Mouse (Mus musculus) intestine, postnatal 0 days (tissue): ENCODE measurements at regions not wholly inside any gene's neighbourhood (a gene's known extent, or its start where the extent isn't known, plus 50 kb on each side); places are given as distances from the start of the nearest gene placed in this dataset.

Experiments
- ATAC-seq: fragments of 200-750 bp; cut with Nextera tagmentation; 2 replicates; pipeline ENCODE4 v1.8.0; 2017; ENCODE audit warnings: mild to moderate bottlenecking, moderate TSS enrichment, moderate library complexity
- H3K27ac ChIP-seq: fragments of 300-500 bp; sonication (generic); 2 replicates; pipeline ENCODE4 v1.5.1; 2014; ENCODE audit warnings: mild to moderate bottlenecking, low read depth, low read length, moderate library complexity
- H3K27me3 ChIP-seq: fragments of 300-500 bp; sonication (generic); replicated peaks from 2 replicates; pipeline ENCODE4 v1.6.1; 2014; ENCODE audit warnings: low read length, mixed read lengths; ENCODE audit not compliant: control insufficient read depth, insufficient read depth
- H3K36me3 ChIP-seq: fragments of 300-500 bp; sonication (generic); 2 replicates; pipeline ENCODE4 v1.6.1; 2014; ENCODE audit warnings: mild to moderate bottlenecking, moderate library complexity; ENCODE audit not compliant: control insufficient read depth, insufficient read depth
- H3K4me1 ChIP-seq: fragments of 300-500 bp; sonication (generic); replicated peaks from 2 replicates; pipeline ENCODE4 v1.6.1; 2014; ENCODE audit warnings: antibody characterized with exemption, low read length, mixed read lengths; ENCODE audit not compliant: control insufficient read depth, insufficient read depth
- H3K4me2 ChIP-seq: fragments of 300-500 bp; sonication (generic); replicated peaks from 2 replicates; pipeline ENCODE4 v1.6.1; 2014; ENCODE audit warnings: low read depth, mild to moderate bottlenecking, moderate library complexity
- H3K4me3 ChIP-seq: fragments of 300-500 bp; sonication (generic); 2 replicates; pipeline ENCODE4 v1.5.1; 2014; ENCODE audit warnings: low read depth, low read length
- H3K9ac ChIP-seq: fragments of 300-500 bp; sonication (generic); 2 replicates; pipeline ENCODE4 v1.6.1; 2014; ENCODE audit warnings: mild to moderate bottlenecking, low read depth, low read length
- H3K9me3 ChIP-seq: fragments of 300-500 bp; sonication (generic); 2 replicates; pipeline ENCODE4 v1.6.1; 2016; ENCODE audit warnings: mixed run types; ENCODE audit not compliant: control insufficient read depth
- CTCF ChIP-seq: sonication (generic); IDR thresholded peaks from 2 replicates; pipeline ENCODE4 v1.5.1; 2016; ENCODE audit warnings: low read depth, mild to moderate bottlenecking, control low read depth, antibody characterized with exemption, moderate library complexity
- WGBS: fragments of 180-500 bp; shearing (Covaris S2); extraction: QIAGEN DNeasy Blood & Tissue Kit; methylation state at CpG from one replicate; pipeline ENCODE4 v1.1.7; 2014; 5-methylcytosine and 5-hydroxymethylcytosine counted together

DNA sequence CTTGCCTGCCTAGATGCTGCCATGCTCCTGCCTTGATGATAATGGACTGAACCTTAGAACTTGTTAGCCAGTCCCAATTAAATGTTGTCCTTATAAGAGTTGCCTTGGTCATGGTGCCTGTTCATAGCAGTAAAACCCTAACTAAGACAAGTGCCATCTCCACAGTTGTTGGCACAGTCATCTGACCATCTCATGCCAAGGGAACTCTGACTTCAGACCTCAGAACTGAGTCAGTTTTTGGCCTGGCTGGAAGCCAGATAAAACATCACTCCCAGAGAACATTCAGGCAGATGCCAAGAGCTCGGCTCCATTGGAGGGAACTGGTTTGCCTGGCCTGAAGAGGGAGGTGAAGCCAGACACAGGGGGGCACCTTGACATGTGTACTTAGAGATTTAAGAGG, 330.2 kb upstream of the Smim15 start:
- H3K4me1 ChIP-seq = no peaks in the 10 kb centered on the region
- H3K27ac ChIP-seq = no peak overlapping the region
- no peak overlapping the region for H3K4me3 ChIP-seq
- no peak for TF ChIP-seq CTCF
- WGBS = 80% methylated on average over 1 of the region's 1 CpGs
- H3K9me3 ChIP-seq = no peaks in the 10 kb centered on the region
- ATAC-seq = no peak
- H3K27me3 ChIP-seq = no peaks in the 10 kb centered on the region
- H3K4me2 ChIP-seq = no peak overlapping the region
- H3K9ac ChIP-seq = no peak overlapping the region
- no peaks in the 10 kb centered on the region for H3K36me3 ChIP-seq

DNA sequence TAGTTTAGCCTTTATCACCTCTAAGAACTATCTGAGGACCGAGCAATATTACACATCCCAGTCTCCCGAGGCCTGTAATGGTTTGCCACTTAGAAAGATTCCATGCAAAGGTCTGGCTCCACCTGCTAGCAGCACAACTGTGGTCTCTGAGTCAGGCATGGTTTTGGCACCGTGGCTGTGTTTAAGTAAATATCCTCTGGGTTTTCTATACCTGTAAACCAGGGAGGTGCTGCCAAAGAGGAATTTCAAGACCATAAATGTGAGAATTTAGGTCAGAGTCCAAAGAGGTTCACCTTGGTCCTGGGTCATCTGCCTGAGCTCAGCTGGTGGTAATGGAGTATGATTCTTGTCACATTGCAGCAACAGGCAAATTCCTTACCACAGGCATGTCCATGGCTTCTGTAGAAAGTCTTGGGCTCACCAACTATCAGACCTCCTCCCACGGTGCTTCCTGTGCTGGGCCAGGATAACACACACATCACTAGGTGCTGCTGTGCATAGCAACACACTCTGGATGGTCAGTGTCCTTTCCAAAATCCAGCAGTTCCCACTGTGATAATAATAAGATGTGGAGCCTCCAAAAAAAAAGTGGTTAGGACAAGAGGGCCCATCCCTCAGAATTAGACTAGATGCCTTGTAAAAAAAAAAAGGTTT, 332.8 kb upstream of the Smim15 start:
- no peak for ATAC-seq
- 68% methylated on average over 4 of the region's 4 CpGs for WGBS
- H3K36me3 ChIP-seq = no peaks in the 10 kb centered on the region
- H3K9me3 ChIP-seq = no peaks in the 10 kb centered on the region
- no peaks in the 10 kb centered on the region for H3K27me3 ChIP-seq
- no peak overlapping the region for H3K9ac ChIP-seq
- H3K4me3 ChIP-seq = no peak overlapping the region
- H3K4me1 ChIP-seq = no peaks in the 10 kb centered on the region
- no peak overlapping the region for H3K4me2 ChIP-seq
- H3K27ac ChIP-seq = no peak overlapping the region
- TF ChIP-seq CTCF = no peak

DNA sequence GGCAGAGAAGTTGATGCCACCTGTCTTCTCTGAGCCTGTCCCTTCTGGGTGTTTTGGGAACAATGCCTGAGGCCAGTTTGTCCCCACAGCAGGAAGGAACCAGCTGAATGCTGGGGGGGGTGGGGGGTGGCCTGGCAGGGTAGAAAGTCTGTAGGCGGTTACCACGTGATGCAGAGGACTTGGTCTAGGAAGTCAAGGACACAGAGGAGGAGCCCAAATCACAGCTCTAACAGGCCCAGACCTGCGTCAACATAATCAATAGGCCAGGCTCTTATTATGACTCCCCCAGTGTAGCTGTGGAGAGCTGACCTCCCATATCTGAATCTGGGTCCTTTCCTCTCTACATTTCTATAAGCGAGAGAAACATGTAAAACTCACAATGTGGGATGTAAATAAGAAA, 333.9 kb upstream of the Smim15 start:
- 79% methylated on average over 4 of the region's 4 CpGs for WGBS
- Histone ChIP-seq H3K4me2 (no peak overlapping the region), H3K9me3 (no peaks in the 10 kb centered on the region), H3K36me3 (no peaks in the 10 kb centered on the region), H3K27me3 (no peaks in the 10 kb centered on the region), H3K9ac (no peak overlapping the region), H3K4me3 (no peak overlapping the region), H3K4me1 (no peaks in the 10 kb centered on the region), H3K27ac (no peak overlapping the region)
- no peak for TF ChIP-seq CTCF
- ATAC-seq = no peak

DNA sequence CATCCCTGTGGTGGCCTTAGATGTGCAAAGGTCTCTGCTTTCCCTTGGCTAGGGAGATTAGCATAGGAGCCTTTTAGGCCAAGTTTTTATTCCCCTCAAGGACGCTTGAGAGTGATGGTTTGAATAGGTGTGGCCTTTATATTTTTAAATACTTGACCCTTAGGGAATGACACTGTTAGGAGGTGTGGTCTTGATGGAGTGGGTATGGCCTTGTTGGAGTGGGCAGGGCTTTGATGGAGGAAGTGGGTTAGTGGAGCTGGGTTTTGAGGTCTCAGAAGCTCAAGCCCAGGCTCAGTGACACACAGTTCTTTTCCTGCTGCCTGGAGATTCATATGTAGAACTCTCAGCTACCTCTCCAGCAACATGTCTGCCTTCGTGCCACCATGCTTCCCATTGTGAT, 334.4 kb upstream of the Smim15 start:
- 62% methylated on average over 2 of the region's 2 CpGs for WGBS
- Histone ChIP-seq H3K4me3 (no peak overlapping the region), H3K27me3 (no peaks in the 10 kb centered on the region), H3K36me3 (no peaks in the 10 kb centered on the region), H3K4me1 (no peaks in the 10 kb centered on the region), H3K9me3 (no peaks in the 10 kb centered on the region), H3K9ac (no peak overlapping the region), H3K27ac (no peak overlapping the region), H3K4me2 (no peak overlapping the region)
- no peak for TF ChIP-seq CTCF
- no peak for ATAC-seq

DNA sequence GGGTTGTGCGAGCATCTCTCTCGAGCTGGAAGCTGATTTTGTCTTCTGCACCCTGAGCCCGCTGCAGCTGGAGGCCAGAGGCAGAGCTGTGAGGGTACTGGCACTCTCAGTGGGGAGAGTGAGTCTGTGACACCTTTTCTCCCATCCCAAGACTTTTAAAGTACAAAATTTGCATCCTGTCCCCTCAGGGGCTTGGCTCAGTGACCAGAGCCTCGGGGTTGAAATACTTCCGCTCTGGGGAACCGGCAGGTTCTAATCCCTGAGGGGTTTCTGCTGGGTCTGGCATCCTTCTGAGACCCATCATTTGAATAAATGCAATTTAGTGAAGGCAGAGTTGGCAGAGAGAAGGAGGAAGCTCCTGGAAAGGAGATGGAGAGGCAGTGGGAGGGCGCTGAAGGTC, 340.5 kb upstream of the Smim15 start:
- Histone ChIP-seq H3K4me3 (no peak overlapping the region), H3K36me3 (no peaks in the 10 kb centered on the region), H3K4me2 (no peak overlapping the region), H3K4me1 (no peaks in the 10 kb centered on the region), H3K9me3 (no peaks in the 10 kb centered on the region), H3K9ac (no peak overlapping the region), H3K27ac (no peak overlapping the region), H3K27me3 (no peaks in the 10 kb centered on the region)
- no peak for TF ChIP-seq CTCF
- ATAC-seq = no peak
- 57% methylated on average over 7 of the region's 7 CpGs for WGBS

DNA sequence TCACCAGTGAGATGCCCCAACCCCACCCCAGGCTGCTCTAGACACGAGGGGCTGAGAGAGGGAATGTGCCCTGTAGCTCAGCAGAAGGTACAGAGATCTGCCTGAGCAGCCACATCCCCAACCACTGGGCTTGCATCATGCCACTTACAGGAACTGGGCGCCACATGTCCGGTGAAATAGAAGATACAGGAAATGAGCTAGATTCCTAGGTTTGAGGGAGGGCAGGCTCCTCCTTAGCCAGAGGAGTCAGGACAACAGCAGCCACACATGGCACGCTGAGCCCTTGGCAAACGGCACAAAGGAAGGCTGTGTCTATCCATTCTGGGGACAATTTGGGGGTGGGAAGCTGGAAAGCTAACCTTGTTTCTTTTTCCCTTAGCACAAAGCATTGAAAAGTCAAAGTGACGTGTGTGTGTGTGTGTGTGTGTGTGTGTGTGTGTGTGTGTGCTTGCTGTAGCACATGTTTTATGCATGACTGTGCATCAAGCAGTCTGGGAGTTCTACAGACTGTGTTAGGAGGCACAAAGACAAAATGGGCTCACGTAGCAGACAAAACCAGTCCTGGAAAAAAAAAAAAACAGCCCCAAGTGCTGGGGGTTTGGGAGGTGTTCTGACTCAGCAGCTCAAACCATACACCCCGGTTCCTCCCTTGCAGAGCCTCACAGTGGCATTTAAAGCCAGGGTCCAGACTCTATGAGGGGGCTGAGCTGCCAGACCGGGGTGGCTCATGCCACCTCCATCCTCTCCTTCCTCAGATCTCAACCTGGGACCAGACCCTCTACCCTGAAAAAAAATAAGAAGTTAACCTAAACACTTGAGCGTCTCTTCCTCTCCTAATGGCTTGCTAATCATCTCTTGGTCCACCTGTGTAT, 343.7 kb upstream of the Smim15 start:
- no peak for TF ChIP-seq CTCF
- no peaks in the 10 kb centered on the region for H3K27me3 ChIP-seq
- no peak overlapping the region for H3K4me2 ChIP-seq
- no peaks in the 10 kb centered on the region for H3K4me1 ChIP-seq
- WGBS = 57% methylated on average over 10 of the region's 10 CpGs
- H3K9me3 ChIP-seq = no peaks in the 10 kb centered on the region
- H3K27ac ChIP-seq = no peak overlapping the region
- H3K36me3 ChIP-seq = no peaks in the 10 kb centered on the region
- no peak overlapping the region for H3K4me3 ChIP-seq
- ATAC-seq = no peak; the same call in 1 of the 2 replicates
- no peak overlapping the region for H3K9ac ChIP-seq
